Comparison of ENCODE assay signal across 7 mouse cellular contexts in genomic region chr5:38563121-38563520, GRCm38 (mm10). TPM values are rescaled to one million over a fixed set of nuclear protein-coding genes. Genes with fewer than 3 reads are reported as not detected.
DNase-seq lines count a peak whose midpoint lies in the region; ATAC-seq and TF ChIP-seq lines count a peak whose summit lies in the region.

Gene Wdr1 (minus strand): TSS chr5:38563221.

- no peak for ATAC-seq in forebrain, embryonic 12.5 days (ENCODE audit: low FRiP score)
- no peak for ATAC-seq in liver, embryonic 12.5 days
- no peak for ATAC-seq in stomach, postnatal 0 days (ENCODE audit: low FRiP score, low TSS enrichment)

- H3K79me3 ChIP-seq in C2C12 (ENCODE audit: low read depth), result peaks cover 33% of the 10 kb centered on the region

- H3K4me1 ChIP-seq in ES-Bruce4 (ENCODE audit: control insufficient read depth, insufficient read depth, low read length), result peaks cover 2% of the 10 kb centered on the region
- peaks cover 24% of the 10 kb centered on the region for H3K4me1 ChIP-seq in forebrain, embryonic 12.5 days
- peaks cover 31% of the 10 kb centered on the region for H3K4me1 ChIP-seq in hindbrain, embryonic 10.5 days (replicated peaks)
- H3K4me1 ChIP-seq in liver, embryonic 12.5 days, result peaks cover 32% of the 10 kb centered on the region
- peaks cover 12% of the 10 kb centered on the region; the same call in 1 of the 2 replicates for H3K4me1 ChIP-seq in stomach, postnatal 0 days (replicated peaks; ENCODE audit: control insufficient read depth, insufficient read depth)

- peak within 1 kb of the TSS; percentile 64 for H3K4me2 ChIP-seq in forebrain, embryonic 12.5 days
- H3K4me2 ChIP-seq in liver, embryonic 12.5 days, result peak within 1 kb of the TSS; percentile 94
- peak within 1 kb of the TSS; percentile 55 for H3K4me2 ChIP-seq in stomach, postnatal 0 days (replicated peaks; ENCODE audit: low read depth)

- no peak for TF ChIP-seq CTCF in C2C12 (IDR thresholded peaks at IDR 0.05; ENCODE audit: control insufficient read depth, insufficient read depth, insufficient read length)
- TF ChIP-seq CTCF in ES-Bruce4 (IDR thresholded peaks at IDR 0.05; ENCODE audit: low read depth, low read length), result no peak
- no peak for TF ChIP-seq CTCF in stomach, postnatal 0 days (IDR thresholded peaks at IDR 0.05; ENCODE audit: low read depth)

- no peak for DNase-seq in hindbrain, embryonic 10.5 days (ENCODE audit: low spot score)
- no peak for DNase-seq in stomach, postnatal 0 days (ENCODE audit: low spot score)
- no peak for DNase-seq in urinary bladder, postnatal 36 days (ENCODE audit: low spot score in 2 of 2)

- no peak for TF ChIP-seq POLR2A in ES-Bruce4 (IDR thresholded peaks at IDR 0.05; ENCODE audit: insufficient read depth, low read length)

- H3K79me2 ChIP-seq in C2C12 (ENCODE audit: control insufficient read depth, insufficient read depth), result peaks cover 45% of the 10 kb centered on the region

- H3ac ChIP-seq in C2C12 (ENCODE audit: control insufficient read depth, insufficient read length, low read depth), result peak within 1 kb of the TSS; percentile 61

- H3K4me3 ChIP-seq in C2C12 (ENCODE audit: insufficient read depth, poor library complexity, severe bottlenecking), result peak within 1 kb of the TSS; percentile 90
- peak within 1 kb of the TSS; percentile 98 for H3K4me3 ChIP-seq in ES-Bruce4 (ENCODE audit: low read depth, low read length)
- peak within 1 kb of the TSS; percentile 94 for H3K4me3 ChIP-seq in forebrain, embryonic 12.5 days (replicated peaks)
- peak within 1 kb of the TSS; percentile 92 for H3K4me3 ChIP-seq in hindbrain, embryonic 10.5 days
- H3K4me3 ChIP-seq in liver, embryonic 12.5 days, result peak within 1 kb of the TSS; percentile 94
- H3K4me3 ChIP-seq in stomach, postnatal 0 days (ENCODE audit: low read depth, low read length), result peak within 1 kb of the TSS; percentile 97

- H3K9me3 ChIP-seq in ES-Bruce4 (replicated peaks; ENCODE audit: control insufficient read depth, insufficient read depth, low read length, poor library complexity, severe bottlenecking), result no peaks in the 10 kb centered on the region
- no peaks in the 10 kb centered on the region for H3K9me3 ChIP-seq in forebrain, embryonic 12.5 days
- no peaks in the 10 kb centered on the region for H3K9me3 ChIP-seq in hindbrain, embryonic 10.5 days
- H3K9me3 ChIP-seq in liver, embryonic 12.5 days (replicated peaks), result no peaks in the 10 kb centered on the region
- H3K9me3 ChIP-seq in stomach, postnatal 0 days (ENCODE audit: control insufficient read depth, low read length), result no peaks in the 10 kb centered on the region

- H3K27me3 ChIP-seq in C2C12 (ENCODE audit: control insufficient read depth, insufficient read depth, insufficient read length), result no peaks in the 10 kb centered on the region
- no peaks in the 10 kb centered on the region for H3K27me3 ChIP-seq in ES-Bruce4 (ENCODE audit: control insufficient read depth, insufficient read depth, low read length, poor library complexity, severe bottlenecking)
- H3K27me3 ChIP-seq in forebrain, embryonic 12.5 days, result no peaks in the 10 kb centered on the region
- no peaks in the 10 kb centered on the region for H3K27me3 ChIP-seq in hindbrain, embryonic 10.5 days (ENCODE audit: insufficient read depth, poor library complexity, severe bottlenecking)
- no peaks in the 10 kb centered on the region for H3K27me3 ChIP-seq in liver, embryonic 12.5 days (replicated peaks)
- H3K27me3 ChIP-seq in stomach, postnatal 0 days (ENCODE audit: control insufficient read depth, insufficient read depth, low read length), result no peaks in the 10 kb centered on the region

- H3K27ac ChIP-seq in ES-Bruce4 (ENCODE audit: insufficient read depth, low read length), result peak within 1 kb of the TSS; percentile 97
- H3K27ac ChIP-seq in forebrain, embryonic 12.5 days, result peak within 1 kb of the TSS; percentile 92
- H3K27ac ChIP-seq in hindbrain, embryonic 10.5 days, result peak within 1 kb of the TSS; percentile 97
- peak within 1 kb of the TSS; percentile 96 for H3K27ac ChIP-seq in liver, embryonic 12.5 days
- peak within 1 kb of the TSS; percentile 98 for H3K27ac ChIP-seq in stomach, postnatal 0 days (replicated peaks)

- no peak for TF ChIP-seq EP300 in ES-Bruce4 (IDR thresholded peaks at IDR 0.05; ENCODE audit: insufficient read depth, low read depth, low read length)
- no peak for TF ChIP-seq EP300 in stomach, postnatal 0 days (optimal IDR thresholded peaks at IDR 0.05)

- peaks cover 24% of the 10 kb centered on the region for H3K36me3 ChIP-seq in C2C12 (ENCODE audit: control insufficient read depth, insufficient read depth)
- H3K36me3 ChIP-seq in ES-Bruce4 (ENCODE audit: control insufficient read depth, insufficient read depth, low read length, poor library complexity, severe bottlenecking), result peaks cover 3% of the 10 kb centered on the region; the same call in 1 of the 2 replicates
- peaks cover 17% of the 10 kb centered on the region for H3K36me3 ChIP-seq in forebrain, embryonic 12.5 days (replicated peaks)
- H3K36me3 ChIP-seq in hindbrain, embryonic 10.5 days, result peaks cover 17% of the 10 kb centered on the region
- H3K36me3 ChIP-seq in liver, embryonic 12.5 days, result peaks cover 20% of the 10 kb centered on the region
- H3K36me3 ChIP-seq in stomach, postnatal 0 days (ENCODE audit: control insufficient read depth, insufficient read depth, low read length), result no peaks in the 10 kb centered on the region; the same call in 1 of the 2 replicates

- WGBS in forebrain, embryonic 12.5 days, result 82% methylated on average over 2 of the region's 2 CpGs
- WGBS in hindbrain, embryonic 10.5 days, result 85% methylated on average over 2 of the region's 2 CpGs
- WGBS in liver, embryonic 12.5 days (ENCODE audit: insufficient replicate concordance), result 61% methylated on average over 2 of the region's 2 CpGs
- 71% methylated on average over 2 of the region's 2 CpGs for WGBS in stomach, postnatal 0 days

- H3K9ac ChIP-seq in ES-Bruce4 (ENCODE audit: low read depth, poor library complexity, severe bottlenecking), result peak within 1 kb of the TSS; percentile 97
- peak within 1 kb of the TSS; percentile 94 for H3K9ac ChIP-seq in forebrain, embryonic 12.5 days
- peak within 1 kb of the TSS; percentile 98 for H3K9ac ChIP-seq in liver, embryonic 12.5 days
- H3K9ac ChIP-seq in stomach, postnatal 0 days (ENCODE audit: low read length), result peak within 1 kb of the TSS; percentile 96

TF ChIP-seq in C2C12, 6 proteins besides CTCF, POLR2A, EP300 and RAD21:
- no peak for TF ChIP-seq MYOD1 (IDR thresholded peaks at IDR 0.05; ENCODE audit: control insufficient read depth, insufficient read length, low read depth)
- TF ChIP-seq MYOG (IDR thresholded peaks at IDR 0.05; ENCODE audit: control insufficient read depth, extremely low read depth, insufficient read length), result no peak
- TF ChIP-seq USF1 (IDR thresholded peaks at IDR 0.05; ENCODE audit: low read depth), result no peak
- no peak for TF ChIP-seq CEBPB (IDR thresholded peaks at IDR 0.05; ENCODE audit: low read depth)
- TF ChIP-seq FOSL1 (IDR thresholded peaks at IDR 0.05; ENCODE audit: insufficient read depth, low read length, poor library complexity, severe bottlenecking), result no peak
- TF ChIP-seq MAX (IDR thresholded peaks at IDR 0.05), result no peak

RNA-seq across cellular contexts. Expression of gene Wdr1, which starts in this region (rescaled TPM):
- polyA plus RNA-seq in C2C12 (2012; fragmentation: generic; extraction: Trizol), result 348 TPM
- 73.0 and 79.0 TPM in 2 replicates for polyA plus RNA-seq in ES-Bruce4 (2011; ENCODE audit: insufficient read depth, insufficient read length, low read depth, missing spikeins)
- 144 and 153 TPM in 2 replicates for polyA plus RNA-seq in forebrain, embryonic 12.5 days (2016; fragmentation: Nextera tagmentation; extraction: Ambion mirVana)
- 168 and 171 TPM in 2 replicates for polyA plus RNA-seq in hindbrain, embryonic 10.5 days (2016; fragmentation: Nextera tagmentation; extraction: Ambion mirVana)
- 122 and 131 TPM in 2 replicates for polyA plus RNA-seq in liver, embryonic 12.5 days (2016; fragmentation: Nextera tagmentation; extraction: Ambion mirVana)
- 174 and 178 TPM in 2 replicates for polyA plus RNA-seq in stomach, postnatal 0 days (2015; fragmentation: Nextera tagmentation; extraction: Ambion mirVana)
